Mouse (Mus musculus): ENCODE measurements at regions not wholly inside any gene's neighbourhood (a gene's known extent, or its start where the extent isn't known, plus 50 kb on each side); places are given as distances from the start of the nearest gene placed in this dataset.

DNA sequence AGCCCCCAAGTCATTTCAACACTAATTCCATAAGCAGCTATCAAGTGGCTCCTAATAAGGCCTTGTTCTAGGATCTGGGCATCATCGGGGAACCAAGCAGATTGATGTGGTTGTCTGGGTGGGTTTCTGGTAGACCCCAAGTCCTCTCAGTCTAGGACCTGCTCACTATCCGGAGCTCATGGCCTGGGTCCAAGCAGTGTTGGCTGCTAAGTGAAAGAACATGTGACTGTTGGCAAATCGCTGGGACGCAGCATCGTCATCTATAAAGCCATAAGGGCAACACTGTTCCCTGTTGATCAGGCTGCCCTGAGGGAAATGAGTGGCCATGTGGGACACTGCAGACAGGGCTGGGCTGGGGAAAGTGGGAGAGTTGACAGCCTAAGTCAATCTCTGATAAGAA lies 50.2 kb upstream of the Lrfn2 start:
- no peaks in the 10 kb centered on the region for H3K4me1 ChIP-seq (replicated peaks; ENCODE audit: low read depth, low read length)

More for the DNA sequence above, 50.2 kb upstream of the Lrfn2 start:
- Histone ChIP-seq H3K36me3 (ENCODE audit: insufficient read depth, low read length) (no peaks in the 10 kb centered on the region), H3K4me3 (replicated peaks; ENCODE audit: low read length) (no peak overlapping the region), H3K9me3 (ENCODE audit: low read length) (no peaks in the 10 kb centered on the region), H3K27me3 (ENCODE audit: insufficient read depth, low read length) (peaks cover 12% of the 10 kb centered on the region; the same call in 1 of the 2 replicates)
- TF ChIP-seq CTCF (conservative IDR thresholded peaks at IDR 0.05; ENCODE audit: low read length) (no peak), POU5F1 (IDR thresholded peaks at IDR 0.05; ENCODE audit: borderline replicate concordance, low read length) (no peak), NANOG (IDR thresholded peaks at IDR 0.05; ENCODE audit: borderline replicate concordance, low read length) (no peak)
